ENCODE assay signal across 12 mouse cellular contexts in the genomic region with DNA sequence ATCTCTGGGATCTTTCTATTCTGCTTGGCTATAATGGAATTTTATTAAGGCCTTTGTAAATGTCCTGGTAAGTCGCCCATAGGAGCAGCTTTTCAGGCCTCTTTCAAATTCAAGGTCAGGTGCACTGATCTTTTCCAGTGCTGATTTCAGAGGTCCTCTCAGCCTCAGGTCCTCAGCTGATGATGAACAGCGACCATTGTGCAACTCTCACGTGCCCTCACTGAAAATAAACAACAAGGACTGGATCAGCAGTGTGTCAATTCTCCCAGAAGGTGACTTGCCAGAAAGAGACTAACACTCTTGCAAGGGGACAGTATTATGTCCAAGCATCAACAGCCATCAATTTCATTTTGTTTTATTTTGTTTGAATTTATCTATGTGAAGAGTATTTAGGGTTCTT.
"Had no signal": no experiment of that assay in that cellular context is flagged by ENCODE, and none has a peak within 500 bp of the region (broad histone marks: within the 10 kb centered on the region; RNA-seq: fewer than 3 reads in every experiment).

No protein-coding gene starts in this region.

- DNase-seq: gastrocnemius, postnatal 14 days; gastrocnemius, postnatal 36 days; heart, adult 11 months; heart, adult 2 months; heart, postnatal 14 days; heart, postnatal 36 days; kidney, adult 18-20 months; kidney, adult 9 months; kidney, postnatal 36 days; layer of hippocampus, adult 9-11 months; layer of hippocampus, postnatal 36 days; left cerebral cortex, postnatal 4 days had no signal
